Mouse (Mus musculus): ENCODE results near the gene Rabepk. TPM values are rescaled to one million over a fixed set of nuclear protein-coding genes. Genes with fewer than 3 reads are reported as not detected.

Rabepk gene
- total and polyA plus RNA-seq, 3 experiments: 62.1 to 88.4 (median 68.8) TPM

GRCm38 (mm10) chr2:34801516-34802482 lies 2.1 kb upstream of the Rabepk start:
- H3K4me1 ChIP-seq (ENCODE audit: control insufficient read depth in 1 of 2, insufficient read depth in 2 of 2): peaks cover 3 to 46% of the 10 kb centered on the region in 2 experiments
- H3K27me3 ChIP-seq (replicated peaks): no peaks in the 10 kb centered on the region
- dilution Hi-C loops (cut with MboI; ENCODE audit: extremely low pct_ligation_motif_present, extremely low pct_unique_long_range_greater_than_20kb, low sequenced_read_pairs) (no loop called here), in situ Hi-C loops (cut with MboI; ENCODE audit: low pct_ligation_motif_present, low pct_unique_long_range_greater_than_20kb, low sequenced_read_pairs) (no loop called here)
- no peaks in the 10 kb centered on the region for H3K9me3 ChIP-seq (replicated peaks; ENCODE audit: low read length)
- H3K4me2 ChIP-seq (ENCODE audit: insufficient read depth, low read depth, poor library complexity, severe bottlenecking): 0 out of 2 replicates have a peak overlapping the region, but pooled peaks have one; percentile 22
- peaks cover 11 to 33% of the 10 kb centered on the region in 2 experiments for H3K36me3 ChIP-seq (replicated peaks in 1 of 2; ENCODE audit: control insufficient read depth in 1 of 2, insufficient read depth in 1 of 2, low read length in 1 of 2)
- H3K79me2 ChIP-seq (replicated peaks; ENCODE audit: control insufficient read depth, extremely low read depth, insufficient read depth, poor library complexity, severe bottlenecking): peaks cover 40% of the 10 kb centered on the region
- H3K9ac ChIP-seq (ENCODE audit: insufficient read depth, low read depth): peak overlapping the region; percentile 98
- H3K4me3 ChIP-seq (replicated peaks in 1 of 3; ENCODE audit: low read depth in 2 of 3, low read length in 2 of 3, poor library complexity in 1 of 3): peak overlapping the region; percentile 62 to 78 (median 64)
- H3K27ac ChIP-seq (ENCODE audit: insufficient read depth, low read depth): peak overlapping the region; percentile 85
- DNase-seq (ENCODE audit: extremely low read depth): peak; percentile 99
- TF ChIP-seq E2F4 (IDR thresholded peaks at IDR 0.05; ENCODE audit: insufficient replicate concordance, low read depth, low read length): 0 out of 2 replicates have a peak, but pooled peaks have one; percentile 52
- TF ChIP-seq CHD2 (IDR thresholded peaks at IDR 0.05; ENCODE audit: low read length): peak; percentile 59; the same call in 1 of the 2 replicates
- peak; percentile 71 for TF ChIP-seq ETS1 (conservative IDR thresholded peaks at IDR 0.05; ENCODE audit: low read depth, low read length)
- TF ChIP-seq ELF1 (IDR thresholded peaks at IDR 0.05; ENCODE audit: low read depth, low read length): peak; percentile 86
- TF ChIP-seq USF1 (IDR thresholded peaks at IDR 0.05; ENCODE audit: low read depth, low read length): no peak
- no peak for TF ChIP-seq ZC3H11A (IDR thresholded peaks at IDR 0.05; ENCODE audit: low read depth, low read length)
- no peak; the same call in 1 of the 2 replicates for TF ChIP-seq RCOR1 (conservative IDR thresholded peaks at IDR 0.05; ENCODE audit: low read depth, low read length)
- TF ChIP-seq ZMIZ1 (IDR thresholded peaks at IDR 0.05; ENCODE audit: low read depth, low read length): peak; percentile 92
- TF ChIP-seq ZNF384 (IDR thresholded peaks at IDR 0.05; ENCODE audit: low read depth, low read length): no peak
- peak; percentile 92 for TF ChIP-seq NRF1 (IDR thresholded peaks at IDR 0.05; ENCODE audit: low read depth, low read length)
- no peak for TF ChIP-seq MAFK (IDR thresholded peaks at IDR 0.05; ENCODE audit: insufficient replicate concordance, low read length)
- TF ChIP-seq RAD21 (IDR thresholded peaks at IDR 0.05; ENCODE audit: low read depth, low read length): no peak; the same call in 1 of the 2 replicates
- TF ChIP-seq MYC (IDR thresholded peaks at IDR 0.05; ENCODE audit: low read depth, low read length): peak; percentile 91
- TF ChIP-seq NELFE (IDR thresholded peaks at IDR 0.05; ENCODE audit: low read depth, low read length): peak; percentile 89
- TF ChIP-seq MEF2A (IDR thresholded peaks at IDR 0.05; ENCODE audit: borderline replicate concordance, low read depth, low read length): 0 out of 2 replicates have a peak, but pooled peaks have one; percentile 61
- TF ChIP-seq KAT2A (IDR thresholded peaks at IDR 0.05; ENCODE audit: insufficient replicate concordance, low read length): peak; percentile 95
- TF ChIP-seq HCFC1 (IDR thresholded peaks at IDR 0.05; ENCODE audit: low read depth, low read length): peak; percentile 97
- peak; percentile 87 for TF ChIP-seq BHLHE40 (IDR thresholded peaks at IDR 0.05; ENCODE audit: low read depth, low read length)
- peak; percentile 48; the same call in 1 of the 2 replicates for TF ChIP-seq JUND (conservative IDR thresholded peaks at IDR 0.05; ENCODE audit: low read depth, low read length)
- peak; percentile 81; the same call in 1 of the 2 replicates for TF ChIP-seq MXI1 (IDR thresholded peaks at IDR 0.05; ENCODE audit: low read depth, low read length)
- peak; percentile 87 for TF ChIP-seq SIN3A (IDR thresholded peaks at IDR 0.05; ENCODE audit: low read length)
- TF ChIP-seq SMC3 (IDR thresholded peaks at IDR 0.05; ENCODE audit: low read depth, low read length): no peak
- peak; percentile 62 for TF ChIP-seq TCF12 (IDR thresholded peaks at IDR 0.05; ENCODE audit: low read depth, low read length)
- no peak for TF ChIP-seq ZKSCAN1 (IDR thresholded peaks at IDR 0.05; ENCODE audit: borderline replicate concordance, low read depth, low read length)
- TF ChIP-seq POLR2A (IDR thresholded peaks at IDR 0.05; ENCODE audit: low read depth, low read length): peak; percentile 90
- no peak for TF ChIP-seq UBTF (IDR thresholded peaks at IDR 0.05; ENCODE audit: low read depth, low read length)
- peak; percentile 71; the same call in 1 of the 2 replicates for TF ChIP-seq GABPA (IDR thresholded peaks at IDR 0.05; ENCODE audit: insufficient replicate concordance, low read depth, low read length)
- peak; percentile 86; the same call in 1 of the 2 replicates for TF ChIP-seq POLR2AphosphoS2 (IDR thresholded peaks at IDR 0.05; ENCODE audit: low read depth, low read length)
- no peak for TF ChIP-seq USF2 (conservative IDR thresholded peaks at IDR 0.05; ENCODE audit: low read depth, low read length)
- peak; percentile 57; the same call in 1 of the 2 replicates for TF ChIP-seq TBP (conservative IDR thresholded peaks at IDR 0.05; ENCODE audit: low read depth, low read length)
- no peak for TF ChIP-seq EP300 (IDR thresholded peaks at IDR 0.05; ENCODE audit: low read length)
- TF ChIP-seq MAZ (IDR thresholded peaks at IDR 0.05; ENCODE audit: low read depth, low read length): no peak
- TF ChIP-seq MAX (IDR thresholded peaks at IDR 0.05; ENCODE audit: low read length): peak; percentile 84
- TF ChIP-seq IRF4 (IDR thresholded peaks at IDR 0.05; ENCODE audit: low read depth, low read length): peak; percentile 70
- peak; percentile 35 to 52; a peak in 2 of 4 replicates for TF ChIP-seq CTCF (conservative IDR thresholded peaks at IDR 0.05 in 1 of 2, IDR thresholded peaks at IDR 0.05 in 1 of 2; ENCODE audit: low read depth in 2 of 2, low read length in 2 of 2)
- TF ChIP-seq CHD1 (IDR thresholded peaks at IDR 0.05; ENCODE audit: low read depth, low read length): no peak
- TF ChIP-seq PAX5 (IDR thresholded peaks at IDR 0.05; ENCODE audit: low read length): no peak

Data from CH12.LX (cell line).